Mouse (Mus musculus) limb, embryonic 11.5 days (tissue): ENCODE results near the gene Zbtb46. TPM values are rescaled to one million over a fixed set of nuclear protein-coding genes. Genes with fewer than 3 reads are reported as not detected.

ENCODE experiments used
- ATAC-seq: fragments of 200-750 bp; cut with Nextera tagmentation; 2 replicates; pipeline ENCODE4 v1.8.0; 2017; ENCODE audit warnings: low read depth; ENCODE audit not compliant: insufficient number of reproducible peaks, low FRiP score, low TSS enrichment
- DNase-seq: peaks from one replicate; pipeline ENCODE4 v3.0.0-alpha.2; 2015; ENCODE audit warnings: low spot score
- H3K27ac ChIP-seq: fragments of 300-500 bp; sonication (generic); replicated peaks from 2 replicates; pipeline ENCODE4 v1.5.1; 2014; ENCODE audit warnings: low read depth, mild to moderate bottlenecking, low read length
- H3K27me3 ChIP-seq: fragments of 300-500 bp; sonication (generic); 2 replicates; pipeline ENCODE4 v1.6.1; 2014; ENCODE audit warnings: mild to moderate bottlenecking, low read length, mixed read lengths; ENCODE audit not compliant: control insufficient read depth, insufficient read depth
- H3K36me3 ChIP-seq: fragments of 300-500 bp; sonication (generic); 2 replicates; pipeline ENCODE4 v1.6.1; 2014; ENCODE audit warnings: mild to moderate bottlenecking, low read length, moderate library complexity, mixed read lengths; ENCODE audit not compliant: control insufficient read depth, insufficient read depth
- H3K4me1 ChIP-seq: fragments of 300-500 bp; sonication (generic); 2 replicates; pipeline ENCODE4 v1.6.1; 2014; ENCODE audit warnings: low read length, mixed read lengths; ENCODE audit not compliant: control insufficient read depth, insufficient read depth
- H3K4me2 ChIP-seq: fragments of 300-500 bp; sonication (generic); 2 replicates; pipeline ENCODE4 v1.6.1; 2014; ENCODE audit warnings: low read depth, mild to moderate bottlenecking, moderate library complexity; ENCODE audit not compliant: severe bottlenecking
- H3K4me3 ChIP-seq: fragments of 300-500 bp; sonication (generic); 2 replicates; pipeline ENCODE4 v1.5.1; 2014; ENCODE audit warnings: low read depth, low read length
- H3K9ac ChIP-seq: fragments of 300-500 bp; sonication (generic); 2 replicates; pipeline ENCODE4 v1.6.1; 2014; ENCODE audit warnings: mild to moderate bottlenecking, low read length
- H3K9me3 ChIP-seq: fragments of 300-500 bp; sonication (generic); 2 replicates; pipeline ENCODE4 v1.6.1; 2016; ENCODE audit warnings: low read length; ENCODE audit not compliant: control insufficient read depth
- WGBS: fragments of 180-500 bp; shearing (Covaris S2); extraction: QIAGEN DNeasy Blood & Tissue Kit; methylation state at CpG from one replicate; pipeline ENCODE4 v1.1.7; 2014; 5-methylcytosine and 5-hydroxymethylcytosine counted together
- polyA plus RNA-seq: library from polyadenylated mRNA; unstranded; fragments of >200 nt; fragmentation: Nextera tagmentation; extraction: Ambion mirVana; gene quantifications from 2 replicates; pipeline ENCODE4 v1.2.1, GENCODE M21; 2014

The Zbtb46 gene
- polyA plus RNA-seq, 1 experiment from 2014 or later, result 9.8 TPM

- WGBS, result 93% methylated on average over 12 of the region's 12 CpGs
- Histone ChIP-seq H3K9me3 (no peaks in the 10 kb centered on the region), H3K4me3 (no peak within 1 kb of the TSS), H3K27ac (no peak within 1 kb of the TSS), H3K9ac (no peak within 1 kb of the TSS), H3K27me3 (no peaks in the 10 kb centered on the region), H3K36me3 (peaks cover 10% of the 10 kb centered on the region), H3K4me2 (no peak within 1 kb of the TSS), H3K4me1 (no peaks in the 10 kb centered on the region)
- no peak for DNase-seq
- ATAC-seq, result no peak
These were observed 79.4 kb downstream of the Zbtb46 start, which contains the start of gene Lime1 for GRCm38 (mm10) chr2:181379778-181380177. Gene Lime1 (plus strand): TSS chr2:181380078.

GRCm38 (mm10) chr2:181378701-181379100 lies 80.5 kb downstream of the Zbtb46 start:
- no peaks in the 10 kb centered on the region for H3K4me1 ChIP-seq
- H3K9ac ChIP-seq, result no peak overlapping the region
- 91% methylated on average over 5 of the region's 5 CpGs for WGBS
- H3K4me3 ChIP-seq, result no peak overlapping the region
- no peaks in the 10 kb centered on the region for H3K27me3 ChIP-seq
- no peak for DNase-seq
- ATAC-seq, result no peak
- peaks cover 10% of the 10 kb centered on the region for H3K36me3 ChIP-seq
- no peak overlapping the region for H3K27ac ChIP-seq
- no peak overlapping the region for H3K4me2 ChIP-seq
- H3K9me3 ChIP-seq, result no peaks in the 10 kb centered on the region

GRCm38 (mm10) chr2:181377230-181377629 lies 82.0 kb downstream of the Zbtb46 start:
- ATAC-seq, result no peak
- DNase-seq, result no peak
- 96% methylated on average over 2 of the region's 2 CpGs for WGBS
- Histone ChIP-seq H3K4me1 (no peaks in the 10 kb centered on the region), H3K27me3 (no peaks in the 10 kb centered on the region), H3K4me3 (no peak overlapping the region), H3K27ac (no peak overlapping the region), H3K36me3 (peaks cover 6% of the 10 kb centered on the region), H3K9me3 (no peaks in the 10 kb centered on the region), H3K9ac (no peak overlapping the region), H3K4me2 (no peak overlapping the region)

DNA sequence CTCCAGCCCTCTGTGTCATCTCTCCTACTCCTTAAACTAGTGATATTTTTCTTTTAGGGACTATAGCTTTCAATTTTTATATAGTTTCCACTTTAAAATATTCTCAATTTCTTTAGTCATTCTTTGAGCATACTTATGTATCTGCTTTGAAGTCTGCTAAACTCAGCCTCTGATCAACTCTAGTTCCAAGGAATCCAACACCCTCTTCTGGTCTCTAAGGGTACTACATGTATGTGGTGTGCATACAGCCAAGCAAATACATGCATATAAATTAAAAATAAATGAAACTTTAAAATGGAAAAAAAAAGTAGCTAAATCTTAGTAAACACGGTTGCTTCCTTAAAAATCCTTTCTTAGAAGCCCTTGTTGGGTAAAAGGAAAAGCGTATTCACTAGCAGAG lies 83.4 kb downstream of the Zbtb46 start:
- Histone ChIP-seq H3K36me3 (peaks cover 2% of the 10 kb centered on the region; the same call in 1 of the 2 replicates), H3K4me1 (no peaks in the 10 kb centered on the region), H3K27ac (no peak overlapping the region), H3K4me3 (no peak overlapping the region), H3K9me3 (no peaks in the 10 kb centered on the region), H3K9ac (no peak overlapping the region), H3K4me2 (no peak overlapping the region), H3K27me3 (no peaks in the 10 kb centered on the region)
- WGBS, result 90% methylated on average over 2 of the region's 2 CpGs
- no peak for ATAC-seq
- DNase-seq, result no peak

- H3K36me3 ChIP-seq, result peaks cover 9% of the 10 kb centered on the region; the same call in 1 of the 2 replicates
- H3K27me3 ChIP-seq, result no peaks in the 10 kb centered on the region
- H3K9ac ChIP-seq, result no peak overlapping the region
- H3K27ac ChIP-seq, result no peak overlapping the region
- ATAC-seq, result no peak
- no peaks in the 10 kb centered on the region; the same call in 1 of the 2 replicates for H3K9me3 ChIP-seq
- DNase-seq, result no peak
- H3K4me2 ChIP-seq, result no peak overlapping the region
- WGBS, result 94% methylated on average over 5 of the region's 5 CpGs
- H3K4me1 ChIP-seq, result peaks cover 4% of the 10 kb centered on the region; the same call in 1 of the 2 replicates
- no peak overlapping the region for H3K4me3 ChIP-seq
These were observed 89.2 kb downstream of the Zbtb46 start for GRCm38 (mm10) chr2:181370001-181370400.

GRCm38 (mm10) chr2:181365655-181366075 lies 93.6 kb downstream of the Zbtb46 start:
- H3K4me3 ChIP-seq, result peak overlapping the region; percentile 83
- no peaks in the 10 kb centered on the region for H3K27me3 ChIP-seq
- WGBS, result under 1% methylated on average over 20 of the region's 20 CpGs
- H3K9ac ChIP-seq, result peak overlapping the region; percentile 89
- DNase-seq (no peak), ATAC-seq (peak; percentile 61)
- no peaks in the 10 kb centered on the region; the same call in 1 of the 2 replicates for H3K9me3 ChIP-seq
- peaks cover 11% of the 10 kb centered on the region for H3K4me1 ChIP-seq
- peak overlapping the region; percentile 92 for H3K4me2 ChIP-seq
- H3K36me3 ChIP-seq, result peaks cover 19% of the 10 kb centered on the region
- H3K27ac ChIP-seq, result peak overlapping the region; percentile 82

GRCm38 (mm10) chr2:181364860-181365596 lies 94.2 kb downstream of the Zbtb46 start, which contains the start of the genes Zgpat and Arfrp1:
Gene Zgpat (plus strand): TSS chr2:181364928.
Gene Arfrp1 (minus strand): TSS chr2:181365404.
- Histone ChIP-seq H3K27me3 (no peaks in the 10 kb centered on the region), H3K36me3 (peaks cover 20% of the 10 kb centered on the region), H3K4me2 (peak within 1 kb of the TSS; percentile 92), H3K27ac (peak within 1 kb of the TSS; percentile 82), H3K9ac (peak within 1 kb of the TSS; percentile 89), H3K4me3 (peak within 1 kb of the TSS; percentile 83), H3K9me3 (no peaks in the 10 kb centered on the region; the same call in 1 of the 2 replicates), H3K4me1 (peaks cover 11% of the 10 kb centered on the region)
- DNase-seq, result peak; percentile 92
- ATAC-seq, result peak; percentile 90
- under 1% methylated on average over 71 of the region's 71 CpGs for WGBS

DNA sequence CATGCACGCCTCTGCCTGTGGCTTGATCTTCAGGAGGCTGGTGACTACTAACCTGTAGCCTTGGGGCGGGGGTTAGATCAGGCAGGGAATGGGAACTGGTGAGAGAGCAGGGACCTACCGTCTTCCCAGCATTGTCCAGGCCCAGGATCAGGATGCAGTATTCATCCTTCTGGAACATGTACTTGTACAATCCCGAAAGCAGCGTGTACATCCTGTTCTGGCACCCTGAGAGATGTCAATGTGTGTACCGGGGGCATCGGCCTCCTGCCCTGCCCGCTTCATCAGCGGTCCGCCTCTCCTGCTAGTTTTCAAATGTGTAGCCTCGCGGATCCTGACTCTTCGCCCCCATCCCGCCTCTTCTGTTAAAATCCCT lies 94.8 kb downstream of the Zbtb46 start:
- Histone ChIP-seq H3K27me3 (no peaks in the 10 kb centered on the region), H3K9me3 (no peaks in the 10 kb centered on the region; the same call in 1 of the 2 replicates), H3K4me1 (peaks cover 11% of the 10 kb centered on the region), H3K9ac (peak overlapping the region; percentile 89), H3K36me3 (peaks cover 22% of the 10 kb centered on the region), H3K27ac (0 out of 2 replicates have a peak overlapping the region, but pooled peaks have one; percentile 82), H3K4me2 (peak overlapping the region; percentile 92), H3K4me3 (peak overlapping the region; percentile 83)
- ATAC-seq, result no peak
- WGBS, result 9% methylated on average over 14 of the region's 14 CpGs
- DNase-seq, result no peak
